Mouse (Mus musculus) liver, embryonic 11.5 days (tissue): Measurements from ENCODE around the gene Postn. TPM values are rescaled to one million over a fixed set of nuclear protein-coding genes. Genes with fewer than 3 reads are reported as not detected.

Experiments used
- ATAC-seq: fragments of 200-750 bp; cut with Nextera tagmentation; replicated peaks from 2 replicates; pipeline ENCODE4 v1.8.0; 2017; ENCODE audit warnings: moderate number of reproducible peaks, mild to moderate bottlenecking, moderate TSS enrichment, moderate library complexity; ENCODE audit not compliant: low FRiP score
- DNase-seq: peaks from one replicate; pipeline ENCODE4 v3.0.0-alpha.2; 2017; ENCODE audit warnings: low spot score
- H3K27ac ChIP-seq: fragments of 300-500 bp; sonication (generic); 2 replicates; pipeline ENCODE4 v1.5.1; 2014; ENCODE audit warnings: mild to moderate bottlenecking, low read depth, low read length, control low read depth
- H3K27me3 ChIP-seq: fragments of 300-500 bp; sonication (generic); replicated peaks from 2 replicates; pipeline ENCODE4 v1.6.1; 2014; ENCODE audit warnings: low read length, mixed read lengths; ENCODE audit not compliant: control insufficient read depth, insufficient read depth
- H3K36me3 ChIP-seq: fragments of 300-500 bp; sonication (generic); 2 replicates; pipeline ENCODE4 v1.6.1; 2014; ENCODE audit warnings: mild to moderate bottlenecking, low read length, moderate library complexity, mixed read lengths; ENCODE audit not compliant: control insufficient read depth, insufficient read depth
- H3K4me1 ChIP-seq: fragments of 300-500 bp; sonication (generic); replicated peaks from 2 replicates; pipeline ENCODE4 v1.6.1; 2014; ENCODE audit warnings: low read length, mixed read lengths; ENCODE audit not compliant: control insufficient read depth, insufficient read depth
- H3K4me2 ChIP-seq: fragments of 300-500 bp; sonication (generic); 2 replicates; pipeline ENCODE4 v1.6.1; 2014; ENCODE audit warnings: mild to moderate bottlenecking, control low read depth, moderate library complexity
- H3K4me3 ChIP-seq: fragments of 300-500 bp; sonication (generic); 2 replicates; pipeline ENCODE4 v1.5.1; 2014; ENCODE audit warnings: low read depth, low read length, control low read depth
- H3K9ac ChIP-seq: fragments of 300-500 bp; sonication (generic); 2 replicates; pipeline ENCODE4 v1.6.1; 2014; ENCODE audit warnings: low read depth, low read length, control low read depth
- H3K9me3 ChIP-seq: fragments of 300-500 bp; sonication (generic); 2 replicates; pipeline ENCODE4 v1.6.1; 2016; ENCODE audit warnings: low read length, inconsistent platforms, mixed read lengths; ENCODE audit not compliant: control insufficient read depth
- WGBS: fragments of 180-500 bp; shearing (Covaris S2); extraction: QIAGEN DNeasy Blood & Tissue Kit; methylation state at CpG from one replicate; pipeline ENCODE4 v1.1.7; 2014; 5-methylcytosine and 5-hydroxymethylcytosine counted together
- polyA plus RNA-seq: library from polyadenylated mRNA; unstranded; fragments of >200 nt; fragmentation: Nextera tagmentation; extraction: Ambion mirVana; gene quantifications from 2 replicates; pipeline ENCODE4 v1.2.1, GENCODE M21; 2014

Gene Postn
- polyA plus RNA-seq, 1 experiment from 2014 or later = 47.2 TPM

DNA sequence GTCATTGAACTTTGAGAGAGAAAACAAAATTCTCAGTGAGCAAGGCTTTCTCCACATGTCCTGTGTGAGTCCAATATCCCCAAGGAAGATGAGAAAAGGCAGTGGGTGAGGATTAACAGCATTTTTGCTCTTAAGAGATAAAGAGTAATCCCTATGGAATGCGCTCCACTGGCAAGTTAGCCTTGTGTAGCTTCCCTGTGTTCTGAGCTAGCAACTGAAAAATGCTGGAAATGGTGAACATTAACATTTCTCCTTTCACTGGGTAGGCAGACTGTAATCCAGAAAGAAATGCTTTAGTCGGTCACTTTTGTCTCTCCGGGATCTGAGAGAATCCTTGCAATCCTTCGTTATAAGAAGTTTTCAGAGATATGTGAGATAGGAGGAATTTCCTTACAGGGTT lies 70.8 kb downstream of the Postn start:
- Histone ChIP-seq H3K9me3 (no peaks in the 10 kb centered on the region), H3K4me3 (no peak overlapping the region), H3K9ac (no peak overlapping the region), H3K36me3 (no peaks in the 10 kb centered on the region), H3K27ac (no peak overlapping the region), H3K4me2 (no peak overlapping the region), H3K4me1 (no peaks in the 10 kb centered on the region), H3K27me3 (no peaks in the 10 kb centered on the region)
- WGBS = 70% methylated on average over 4 of the region's 4 CpGs
- no peak for DNase-seq
- ATAC-seq = no peak

DNA sequence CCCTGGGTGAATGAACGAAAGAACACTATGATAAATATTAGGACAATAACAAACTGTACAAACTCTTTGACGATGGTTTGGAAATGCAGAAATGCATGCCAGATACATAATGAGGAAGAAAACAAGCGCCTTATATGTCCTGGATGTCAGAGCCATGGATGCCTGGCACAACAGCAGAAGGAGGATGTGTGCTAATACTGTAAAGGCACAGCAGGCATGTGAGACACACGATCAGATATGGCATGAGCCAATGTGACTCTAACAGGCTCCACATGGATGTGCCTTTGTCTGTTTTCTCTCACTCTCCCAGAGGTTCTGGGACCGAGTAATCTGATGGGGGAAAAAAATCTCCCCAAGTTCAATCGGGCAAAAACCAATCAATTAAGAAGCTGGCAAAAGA lies 71.3 kb downstream of the Postn start:
- ATAC-seq (no peak), DNase-seq (no peak)
- WGBS = 55% methylated on average over 6 of the region's 6 CpGs
- Histone ChIP-seq H3K36me3 (no peaks in the 10 kb centered on the region), H3K9ac (no peak overlapping the region), H3K27ac (peak overlapping the region; percentile 7; the same call in 1 of the 2 replicates), H3K4me2 (no peak overlapping the region), H3K4me1 (no peaks in the 10 kb centered on the region), H3K27me3 (no peaks in the 10 kb centered on the region), H3K4me3 (no peak overlapping the region), H3K9me3 (no peaks in the 10 kb centered on the region)

- WGBS = 69% methylated on average over 4 of the region's 4 CpGs
- Histone ChIP-seq H3K9me3 (no peaks in the 10 kb centered on the region), H3K9ac (no peak overlapping the region), H3K27ac (peak overlapping the region; percentile 7; the same call in 1 of the 2 replicates), H3K27me3 (no peaks in the 10 kb centered on the region), H3K4me3 (no peak overlapping the region), H3K4me1 (no peaks in the 10 kb centered on the region), H3K36me3 (no peaks in the 10 kb centered on the region), H3K4me2 (no peak overlapping the region)
- no peak for DNase-seq
- ATAC-seq = no peak
These were observed 71.7 kb downstream of the Postn start for GRCm38 (mm10) chr3:54432605-54433004.

- H3K4me1 ChIP-seq = no peaks in the 10 kb centered on the region
- WGBS = 84% methylated on average over 6 of the region's 6 CpGs
- H3K9me3 ChIP-seq = no peaks in the 10 kb centered on the region
- no peak for DNase-seq
- H3K36me3 ChIP-seq = no peaks in the 10 kb centered on the region
- no peaks in the 10 kb centered on the region for H3K27me3 ChIP-seq
- H3K9ac ChIP-seq = no peak overlapping the region
- no peak for ATAC-seq
- no peak overlapping the region for H3K4me2 ChIP-seq
- no peak overlapping the region for H3K27ac ChIP-seq
- no peak overlapping the region for H3K4me3 ChIP-seq
These were observed 73.7 kb downstream of the Postn start for GRCm38 (mm10) chr3:54434571-54434970.

GRCm38 (mm10) chr3:54436373-54436964 lies 75.6 kb downstream of the Postn start:
- DNase-seq = no peak
- Histone ChIP-seq H3K9ac (no peak overlapping the region), H3K27ac (no peak overlapping the region), H3K27me3 (no peaks in the 10 kb centered on the region), H3K4me1 (no peaks in the 10 kb centered on the region), H3K4me3 (no peak overlapping the region), H3K36me3 (no peaks in the 10 kb centered on the region), H3K9me3 (no peaks in the 10 kb centered on the region), H3K4me2 (no peak overlapping the region)
- no peak for ATAC-seq
- WGBS = 62% methylated on average over 1 of the region's 1 CpGs

Other genes starting within 250 kb of the Postn start
- gene Trpc4, start 205.1 kb upstream of the Postn start, polyA plus RNA-seq = 0.21 and 0.22 TPM in 2 replicates